Mouse (Mus musculus): Measurements from ENCODE around the gene Nsl1.

DNA sequence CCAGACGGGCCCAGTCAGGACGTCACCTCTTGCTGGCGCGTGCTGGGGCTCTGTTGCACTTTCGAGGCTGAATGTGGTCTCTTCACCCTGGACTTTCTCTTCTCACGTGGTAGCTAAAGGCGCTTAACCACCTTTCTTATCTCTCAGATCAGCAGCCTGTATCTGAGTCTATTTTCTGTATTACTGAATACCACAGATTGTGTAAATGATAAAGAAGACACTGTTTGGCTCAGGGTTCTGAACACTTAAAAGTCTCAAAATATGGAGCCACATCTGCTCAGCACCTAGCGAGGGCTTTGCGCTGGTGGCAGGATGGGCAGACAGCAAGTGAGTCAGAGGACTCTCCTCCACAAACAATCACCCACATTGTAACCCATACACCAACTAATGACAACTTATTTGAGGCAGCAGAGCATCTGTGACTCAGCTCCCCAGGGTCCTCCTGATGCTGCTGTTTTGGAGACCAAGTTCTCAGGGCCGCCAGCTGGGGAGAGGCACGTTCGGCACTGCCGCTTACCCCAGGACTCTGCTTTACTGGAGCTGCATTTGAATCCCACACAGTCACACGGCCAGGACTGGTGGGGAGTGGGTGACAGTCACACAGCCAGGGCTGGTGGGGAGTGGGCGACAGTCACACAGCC is 40.0 kb downstream of the Nsl1 start:
- TF ChIP-seq CTCF (IDR thresholded peaks at IDR 0.05; ENCODE audit: low read depth, low read length) (no peak), POLR2A (IDR thresholded peaks at IDR 0.05; ENCODE audit: insufficient read depth, low read length) (no peak)
